Comparison of ENCODE assay signal across 25 mouse cellular contexts in the genomic region with DNA sequence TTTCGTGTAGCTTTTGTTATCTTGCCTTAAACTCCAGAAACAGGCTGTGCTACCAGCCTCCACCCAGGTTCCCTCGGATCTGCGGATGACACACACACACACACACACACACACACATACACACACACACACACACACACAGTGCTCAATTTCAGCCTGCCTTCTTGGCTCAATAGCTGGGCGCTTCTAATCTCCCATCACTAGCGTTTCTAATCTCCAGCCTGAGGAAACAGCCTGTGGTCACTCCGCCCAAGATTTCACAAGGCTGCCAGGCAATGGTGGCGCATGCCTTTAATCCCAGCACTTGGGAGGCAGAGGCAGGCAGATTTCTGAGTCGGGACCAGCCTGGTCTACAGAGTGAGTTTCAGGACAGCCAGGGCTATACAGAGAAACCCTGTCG.
DNase-seq lines count a peak whose midpoint lies in the region; ATAC-seq and TF ChIP-seq lines count a peak whose summit lies in the region.
"Had no signal": no experiment of that assay in that cellular context is flagged by ENCODE, and none has a peak within 500 bp of the region (broad histone marks: within the 10 kb centered on the region; RNA-seq: fewer than 3 reads in every experiment).

No protein-coding gene starts in this region.

- no peaks in the 10 kb centered on the region for H3K27me3 ChIP-seq in midbrain, embryonic 11.5 days (ENCODE audit: control insufficient read depth, insufficient read depth, low read length)
- H3K27me3 ChIP-seq in midbrain, postnatal 0 days (ENCODE audit: insufficient read depth, low read length): no peaks in the 10 kb centered on the region
- no peaks in the 10 kb centered on the region for H3K27me3 ChIP-seq in liver, embryonic 16.5 days (ENCODE audit: control insufficient read depth, insufficient read depth, low read depth, low read length)
- H3K27me3 ChIP-seq in heart, embryonic 12.5 days (replicated peaks): no peaks in the 10 kb centered on the region; the same call in 1 of the 2 replicates
- H3K27me3 ChIP-seq: kidney, embryonic 15.5 days; lung, embryonic 15.5 days; midbrain, embryonic 12.5 days; stomach, embryonic 15.5 days had no signal

- no peak for TF ChIP-seq CTCF in midbrain, postnatal 0 days (IDR thresholded peaks at IDR 0.05)

- no peaks in the 10 kb centered on the region for H3K36me3 ChIP-seq in midbrain, embryonic 11.5 days (ENCODE audit: control insufficient read depth, insufficient read depth, low read length)
- no peaks in the 10 kb centered on the region for H3K36me3 ChIP-seq in midbrain, postnatal 0 days (ENCODE audit: insufficient read depth, low read length)
- H3K36me3 ChIP-seq in liver, embryonic 16.5 days (ENCODE audit: control insufficient read depth, insufficient read depth): no peaks in the 10 kb centered on the region
- no peaks in the 10 kb centered on the region for H3K36me3 ChIP-seq in heart, embryonic 12.5 days
- H3K36me3 ChIP-seq: kidney, embryonic 15.5 days; lung, embryonic 15.5 days; midbrain, embryonic 12.5 days; stomach, embryonic 15.5 days had no signal

- no peak overlapping the region for H3K4me2 ChIP-seq in midbrain, embryonic 11.5 days
- no peak overlapping the region for H3K4me2 ChIP-seq in midbrain, postnatal 0 days (ENCODE audit: low read depth, low read length, poor library complexity, severe bottlenecking)
- H3K4me2 ChIP-seq in liver, embryonic 16.5 days (ENCODE audit: low read depth, low read length): no peak overlapping the region
- H3K4me2 ChIP-seq in heart, embryonic 12.5 days: no peak overlapping the region
- H3K4me2 ChIP-seq: heart, embryonic 11.5 days; kidney, embryonic 15.5 days; lung, embryonic 15.5 days; midbrain, embryonic 12.5 days; stomach, embryonic 15.5 days had no signal

- ATAC-seq in midbrain, embryonic 11.5 days (ENCODE audit: low FRiP score): no peak
- no peak for ATAC-seq in midbrain, postnatal 0 days (ENCODE audit: low FRiP score)
- peak; percentile 15; the same call in 1 of the 2 replicates for ATAC-seq in liver, embryonic 16.5 days (ENCODE audit: low read depth)
- ATAC-seq in heart, embryonic 12.5 days (ENCODE audit: insufficient number of reproducible peaks, low FRiP score): no peak
- ATAC-seq: activated CD4-positive, CD25-positive, alpha-beta regulatory T cell, adult 4 months; CD4-positive, CD25-positive, alpha-beta regulatory T cell, adult 4 months; forebrain, embryonic 16.5 days; hindbrain, postnatal 0 days; intestine, embryonic 16.5 days had no signal

- 96% methylated on average over 9 of the region's 9 CpGs for WGBS in midbrain, embryonic 11.5 days
- WGBS in midbrain, postnatal 0 days: 95% methylated on average over 9 of the region's 9 CpGs
- WGBS in liver, embryonic 16.5 days (ENCODE audit: insufficient replicate concordance): 44% methylated on average over 9 of the region's 9 CpGs
- 81% methylated on average over 9 of the region's 9 CpGs for WGBS in heart, embryonic 12.5 days

- H3K4me3 ChIP-seq in midbrain, embryonic 11.5 days (ENCODE audit: low read depth, low read length): no peak overlapping the region
- H3K4me3 ChIP-seq in midbrain, postnatal 0 days (ENCODE audit: low read depth, low read length): no peak overlapping the region
- no peak overlapping the region for H3K4me3 ChIP-seq in liver, embryonic 16.5 days (ENCODE audit: low read depth, low read length)
- no peak overlapping the region for H3K4me3 ChIP-seq in heart, embryonic 12.5 days
- H3K4me3 ChIP-seq: hindbrain, embryonic 10.5 days; kidney, embryonic 15.5 days; lung, embryonic 15.5 days; midbrain, embryonic 12.5 days; stomach, embryonic 15.5 days had no signal

- H3K9me3 ChIP-seq in midbrain, embryonic 11.5 days (ENCODE audit: control insufficient read depth, low read length): no peaks in the 10 kb centered on the region
- H3K9me3 ChIP-seq in midbrain, postnatal 0 days (ENCODE audit: low read length): no peaks in the 10 kb centered on the region
- no peaks in the 10 kb centered on the region for H3K9me3 ChIP-seq in liver, embryonic 16.5 days (replicated peaks; ENCODE audit: control insufficient read depth, low read length)
- no peaks in the 10 kb centered on the region; the same call in 1 of the 2 replicates for H3K9me3 ChIP-seq in heart, embryonic 12.5 days (replicated peaks)
- H3K9me3 ChIP-seq: kidney, embryonic 15.5 days; lung, embryonic 15.5 days; stomach, embryonic 15.5 days had no signal

- no peak overlapping the region for H3K9ac ChIP-seq in midbrain, embryonic 11.5 days (ENCODE audit: low read length)
- H3K9ac ChIP-seq in midbrain, postnatal 0 days (replicated peaks; ENCODE audit: low read length, poor library complexity, severe bottlenecking): no peak overlapping the region
- no peak overlapping the region for H3K9ac ChIP-seq in liver, embryonic 16.5 days (ENCODE audit: low read depth, low read length)
- no peak overlapping the region for H3K9ac ChIP-seq in heart, embryonic 12.5 days
- H3K9ac ChIP-seq: kidney, embryonic 15.5 days; lung, embryonic 15.5 days; midbrain, embryonic 12.5 days; stomach, embryonic 15.5 days had no signal

- H3K27ac ChIP-seq in midbrain, embryonic 11.5 days (ENCODE audit: low read depth, low read length): no peak overlapping the region
- H3K27ac ChIP-seq in midbrain, postnatal 0 days (ENCODE audit: low read depth, low read length): no peak overlapping the region
- peak overlapping the region; percentile 10; the same call in 1 of the 2 replicates for H3K27ac ChIP-seq in liver, embryonic 16.5 days (ENCODE audit: low read length)
- H3K27ac ChIP-seq in heart, embryonic 12.5 days (ENCODE audit: poor library complexity, severe bottlenecking): no peak overlapping the region
- H3K27ac ChIP-seq: hindbrain, embryonic 10.5 days; hindbrain, postnatal 0 days; kidney, embryonic 15.5 days; lung, embryonic 15.5 days; midbrain, embryonic 12.5 days; stomach, embryonic 15.5 days had no signal

- DNase-seq in midbrain, embryonic 11.5 days (ENCODE audit: low spot score, missing footprints): peak; percentile 71
- DNase-seq in midbrain, postnatal 0 days (ENCODE audit: low spot score): no peak
- peak; percentile 63 for DNase-seq in liver
- no peak for DNase-seq in frontal cortex, postnatal 25 days (ENCODE audit: low spot score in 2 of 2)
- no peak for DNase-seq in kidney, adult 9 months
- no peak for DNase-seq in heart, adult 11 months
- DNase-seq: adrenal gland, postnatal 10 days; cerebellum, adult 18-20 months; cerebellum, postnatal 36 days; heart, postnatal 10 days; kidney, postnatal 36 days; lung, postnatal 4 days had no signal

- no peaks in the 10 kb centered on the region for H3K4me1 ChIP-seq in midbrain, embryonic 11.5 days (ENCODE audit: control insufficient read depth, insufficient read depth, low read length)
- no peaks in the 10 kb centered on the region for H3K4me1 ChIP-seq in midbrain, postnatal 0 days (ENCODE audit: insufficient read depth, low read length)
- peaks cover 36% of the 10 kb centered on the region for H3K4me1 ChIP-seq in liver, embryonic 16.5 days (ENCODE audit: control insufficient read depth, low read depth, low read length)
- H3K4me1 ChIP-seq in heart, embryonic 12.5 days (replicated peaks): peaks cover 9% of the 10 kb centered on the region
- H3K4me1 ChIP-seq: hindbrain, embryonic 10.5 days; kidney, embryonic 15.5 days; midbrain, embryonic 12.5 days; stomach, embryonic 15.5 days had no signal

Comparison
In these comparisons a context has a peak if more than half of its experiments do, and no peak if none do; other contexts are left out.
1. DNase-seq: peak in midbrain, embryonic 11.5 days (single experiment) and liver (single experiment); none in midbrain, postnatal 0 days (single experiment), frontal cortex, postnatal 25 days (0 of 2), kidney, adult 9 months (single experiment) and heart, adult 11 months (single experiment).